Mouse (Mus musculus) liver, embryonic 11.5 days (tissue): Measurements from ENCODE around the gene Shisal1. TPM values are rescaled to one million over a fixed set of nuclear protein-coding genes. Genes with fewer than 3 reads are reported as not detected.

Experiments used
- ATAC-seq: fragments of 200-750 bp; cut with Nextera tagmentation; replicated peaks from 2 replicates; pipeline ENCODE4 v1.8.0; 2017; ENCODE audit warnings: moderate number of reproducible peaks, mild to moderate bottlenecking, moderate TSS enrichment, moderate library complexity; ENCODE audit not compliant: low FRiP score
- DNase-seq: peaks from one replicate; pipeline ENCODE4 v3.0.0-alpha.2; 2017; ENCODE audit warnings: low spot score
- H3K27ac ChIP-seq: fragments of 300-500 bp; sonication (generic); 2 replicates; pipeline ENCODE4 v1.5.1; 2014; ENCODE audit warnings: mild to moderate bottlenecking, low read depth, low read length, control low read depth
- H3K27me3 ChIP-seq: fragments of 300-500 bp; sonication (generic); replicated peaks from 2 replicates; pipeline ENCODE4 v1.6.1; 2014; ENCODE audit warnings: low read length, mixed read lengths; ENCODE audit not compliant: control insufficient read depth, insufficient read depth
- H3K36me3 ChIP-seq: fragments of 300-500 bp; sonication (generic); 2 replicates; pipeline ENCODE4 v1.6.1; 2014; ENCODE audit warnings: mild to moderate bottlenecking, low read length, moderate library complexity, mixed read lengths; ENCODE audit not compliant: control insufficient read depth, insufficient read depth
- H3K4me1 ChIP-seq: fragments of 300-500 bp; sonication (generic); replicated peaks from 2 replicates; pipeline ENCODE4 v1.6.1; 2014; ENCODE audit warnings: low read length, mixed read lengths; ENCODE audit not compliant: control insufficient read depth, insufficient read depth
- H3K4me2 ChIP-seq: fragments of 300-500 bp; sonication (generic); 2 replicates; pipeline ENCODE4 v1.6.1; 2014; ENCODE audit warnings: mild to moderate bottlenecking, control low read depth, moderate library complexity
- H3K4me3 ChIP-seq: fragments of 300-500 bp; sonication (generic); 2 replicates; pipeline ENCODE4 v1.5.1; 2014; ENCODE audit warnings: low read depth, low read length, control low read depth
- H3K9ac ChIP-seq: fragments of 300-500 bp; sonication (generic); 2 replicates; pipeline ENCODE4 v1.6.1; 2014; ENCODE audit warnings: low read depth, low read length, control low read depth
- H3K9me3 ChIP-seq: fragments of 300-500 bp; sonication (generic); 2 replicates; pipeline ENCODE4 v1.6.1; 2016; ENCODE audit warnings: low read length, inconsistent platforms, mixed read lengths; ENCODE audit not compliant: control insufficient read depth
- WGBS: fragments of 180-500 bp; shearing (Covaris S2); extraction: QIAGEN DNeasy Blood & Tissue Kit; methylation state at CpG from one replicate; pipeline ENCODE4 v1.1.7; 2014; 5-methylcytosine and 5-hydroxymethylcytosine counted together
- polyA plus RNA-seq: library from polyadenylated mRNA; unstranded; fragments of >200 nt; fragmentation: Nextera tagmentation; extraction: Ambion mirVana; gene quantifications from 2 replicates; pipeline ENCODE4 v1.2.1, GENCODE M21; 2014

Shisal1 gene
- polyA plus RNA-seq, 1 experiment from 2014 or later, result 0.25 TPM

GRCm38 (mm10) chr15:84461429-84461828 lies 14.5 kb upstream of the Shisal1 start:
- ATAC-seq (no peak), DNase-seq (no peak)
- WGBS, result 74% methylated on average over 2 of the region's 2 CpGs
- Histone ChIP-seq H3K27me3 (no peaks in the 10 kb centered on the region), H3K4me2 (no peak overlapping the region), H3K27ac (no peak overlapping the region), H3K4me1 (no peaks in the 10 kb centered on the region), H3K9ac (no peak overlapping the region), H3K36me3 (no peaks in the 10 kb centered on the region), H3K4me3 (no peak overlapping the region), H3K9me3 (no peaks in the 10 kb centered on the region)

DNA sequence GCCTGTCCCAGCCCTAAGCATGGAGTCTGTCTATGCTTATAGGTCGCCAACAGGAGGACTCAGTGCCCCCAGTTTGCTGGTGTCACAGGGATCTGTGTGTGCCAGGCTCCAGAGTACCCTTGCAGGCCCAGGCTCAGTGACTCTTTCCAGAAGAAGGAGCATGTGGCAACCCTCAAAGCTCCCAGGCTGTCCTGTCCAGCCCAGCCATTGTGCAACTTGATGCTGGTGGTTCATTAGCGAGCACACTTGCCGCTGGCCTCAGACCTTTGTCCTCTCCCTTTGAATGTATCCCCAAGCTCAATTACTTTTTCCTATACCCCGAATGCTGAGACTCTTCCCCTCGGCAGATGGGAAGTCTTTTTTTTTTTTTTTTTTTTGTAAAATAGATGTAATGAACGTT lies 12.1 kb upstream of the Shisal1 start:
- no peak for ATAC-seq
- Histone ChIP-seq H3K27me3 (no peaks in the 10 kb centered on the region; the same call in 1 of the 2 replicates), H3K9ac (no peak overlapping the region), H3K4me1 (no peaks in the 10 kb centered on the region), H3K4me3 (no peak overlapping the region), H3K4me2 (no peak overlapping the region), H3K9me3 (no peaks in the 10 kb centered on the region), H3K36me3 (no peaks in the 10 kb centered on the region), H3K27ac (no peak overlapping the region)
- DNase-seq, result no peak
- WGBS, result 70% methylated on average over 6 of the region's 6 CpGs

- peaks cover 9% of the 10 kb centered on the region for H3K27me3 ChIP-seq
- no peak overlapping the region for H3K27ac ChIP-seq
- DNase-seq, result no peak
- no peaks in the 10 kb centered on the region for H3K9me3 ChIP-seq
- no peak overlapping the region for H3K9ac ChIP-seq
- H3K4me3 ChIP-seq, result no peak overlapping the region
- no peak overlapping the region for H3K4me2 ChIP-seq
- no peak for ATAC-seq
- H3K36me3 ChIP-seq, result no peaks in the 10 kb centered on the region
- 80% methylated on average over 6 of the region's 6 CpGs for WGBS
- peaks cover 3% of the 10 kb centered on the region; the same call in 1 of the 2 replicates for H3K4me1 ChIP-seq
Measured at GRCm38 (mm10) chr15:84455286-84455685, 8.4 kb upstream of the Shisal1 start.

GRCm38 (mm10) chr15:84453091-84453490 lies 6.2 kb upstream of the Shisal1 start:
- H3K36me3 ChIP-seq, result no peaks in the 10 kb centered on the region

DNA sequence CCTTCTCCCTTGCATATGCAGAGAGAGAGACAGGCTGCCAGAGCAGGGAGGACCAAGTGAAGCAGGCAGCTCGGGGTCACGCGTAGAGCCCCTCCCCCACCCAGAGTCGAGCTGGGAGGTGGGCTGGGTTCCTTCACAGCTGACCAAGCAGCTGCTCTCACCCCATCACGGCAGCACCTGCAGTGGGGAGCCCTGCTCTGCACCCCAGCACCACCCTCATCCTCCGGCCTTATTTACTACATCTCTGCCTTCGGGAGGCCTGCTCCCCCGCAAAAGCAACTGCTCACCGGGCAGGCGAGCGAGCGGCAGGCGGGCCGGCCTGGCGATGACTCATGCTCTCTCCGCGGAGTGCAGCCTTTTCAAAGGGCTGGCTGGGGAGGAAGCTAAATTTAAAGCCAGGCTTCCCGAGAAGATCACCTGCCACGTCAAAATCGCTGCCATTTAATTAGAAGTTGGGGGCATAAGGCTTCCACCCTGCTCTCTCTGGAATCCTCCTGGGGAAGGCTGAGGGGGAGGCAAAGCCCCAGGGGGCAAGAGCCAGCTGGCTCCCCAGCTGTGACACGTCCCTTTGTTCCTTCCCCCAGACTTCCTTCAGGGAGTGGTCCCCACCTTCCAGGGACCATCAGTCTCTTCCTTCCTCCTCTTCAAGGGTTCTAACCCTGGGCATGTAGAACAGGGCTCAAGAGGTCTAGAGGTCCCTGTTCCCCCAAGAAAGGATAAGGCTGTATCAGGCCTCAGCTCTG lies 3.7 kb upstream of the Shisal1 start:
- H3K27ac ChIP-seq, result no peak overlapping the region
- DNase-seq (peak; percentile 50), ATAC-seq (no peak)
- peaks cover 3% of the 10 kb centered on the region; the same call in 1 of the 2 replicates for H3K4me1 ChIP-seq
- peak overlapping the region; percentile 47 for H3K4me2 ChIP-seq
- H3K9me3 ChIP-seq, result no peaks in the 10 kb centered on the region
- WGBS, result 3% methylated on average over 21 of the region's 21 CpGs
- H3K4me3 ChIP-seq, result no peak overlapping the region
- no peak overlapping the region for H3K9ac ChIP-seq
- H3K36me3 ChIP-seq, result no peaks in the 10 kb centered on the region
- H3K27me3 ChIP-seq, result peaks cover 47% of the 10 kb centered on the region

More at GRCm38 (mm10) chr15:84453091-84453490, 6.2 kb upstream of the Shisal1 start:
- Histone ChIP-seq H3K27ac (no peak overlapping the region), H3K9me3 (no peaks in the 10 kb centered on the region), H3K4me2 (no peak overlapping the region), H3K27me3 (peaks cover 23% of the 10 kb centered on the region), H3K4me3 (no peak overlapping the region), H3K9ac (no peak overlapping the region), H3K4me1 (peaks cover 3% of the 10 kb centered on the region; the same call in 1 of the 2 replicates)
- ATAC-seq, result no peak
- WGBS, result 82% methylated on average over 2 of the region's 2 CpGs
- DNase-seq, result no peak

DNA sequence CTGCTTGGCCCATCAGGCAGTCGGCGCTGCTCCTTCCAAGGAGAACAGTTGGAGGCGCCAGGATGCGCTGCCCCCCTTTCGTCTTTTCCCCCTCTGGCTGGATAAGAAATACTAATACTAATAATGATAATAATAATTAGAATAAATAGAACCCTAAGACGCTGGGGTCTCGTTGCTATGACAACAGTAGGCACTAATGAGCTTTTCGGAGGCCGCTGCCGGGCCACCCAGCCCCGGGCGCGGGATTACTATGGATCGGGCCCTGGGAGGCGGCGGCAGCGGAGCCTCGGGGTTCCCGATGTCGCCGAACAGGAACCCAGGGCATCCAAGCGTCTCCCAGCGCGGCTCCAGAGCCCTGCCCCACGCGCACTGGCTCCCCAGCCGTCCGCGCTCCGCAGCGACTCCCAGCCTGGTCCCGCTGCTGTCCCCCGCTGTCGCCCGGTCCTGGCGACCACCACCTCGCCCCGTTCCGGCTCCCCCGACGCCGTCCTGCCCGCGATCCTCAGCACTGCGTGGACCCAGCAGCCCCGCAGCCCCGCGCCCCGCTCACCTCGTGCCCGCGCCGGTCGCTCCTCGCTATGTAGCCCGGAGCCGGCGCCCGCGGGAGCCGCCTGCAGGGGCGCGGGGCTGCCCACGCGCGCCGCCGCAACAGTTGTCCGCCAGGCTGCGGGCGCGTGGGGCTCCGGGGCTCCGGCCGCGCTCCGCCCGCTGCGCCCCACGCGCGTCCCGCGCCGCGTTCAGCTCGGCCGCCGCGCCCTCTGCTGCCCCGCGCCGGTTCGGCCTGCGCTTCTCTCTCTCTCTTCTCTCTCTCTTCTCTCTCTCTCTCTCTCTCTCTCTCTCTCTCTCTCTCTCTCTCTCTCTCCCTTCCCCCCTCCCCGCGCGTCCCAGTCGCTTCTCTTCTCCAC lies 833 bp downstream of the Shisal1 start:
- Histone ChIP-seq H3K9ac (no peak overlapping the region), H3K36me3 (no peaks in the 10 kb centered on the region), H3K4me1 (peaks cover 3% of the 10 kb centered on the region; the same call in 1 of the 2 replicates), H3K27me3 (peaks cover 81% of the 10 kb centered on the region), H3K9me3 (no peaks in the 10 kb centered on the region), H3K4me3 (peak overlapping the region; percentile 51), H3K4me2 (peak overlapping the region; percentile 71), H3K27ac (no peak overlapping the region)
- 3% methylated on average over 72 of the region's 99 CpGs for WGBS
- DNase-seq, result no peak
- no peak for ATAC-seq

DNA sequence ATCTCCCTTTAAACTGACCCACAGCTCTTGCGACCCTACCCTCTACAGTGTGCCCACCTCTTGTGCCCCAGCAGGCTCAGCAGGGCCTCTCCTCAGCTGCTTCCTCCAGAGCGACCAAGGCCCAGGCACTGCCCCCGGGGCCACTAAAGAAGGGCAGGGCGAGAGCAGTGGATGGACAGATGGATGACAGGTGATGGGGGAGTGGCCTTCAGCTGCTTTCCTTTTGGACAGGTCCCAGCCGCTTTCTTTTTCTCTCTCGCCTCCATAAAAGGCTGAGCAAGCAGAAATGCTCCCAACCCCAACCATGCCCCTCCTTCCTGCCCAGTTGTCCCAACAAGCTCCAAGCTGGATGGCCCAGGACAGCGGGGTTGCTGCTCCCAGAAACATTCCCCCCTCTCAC lies 2.7 kb downstream of the Shisal1 start:
- Histone ChIP-seq H3K27ac (no peak overlapping the region), H3K4me2 (no peak overlapping the region), H3K9me3 (no peaks in the 10 kb centered on the region), H3K36me3 (no peaks in the 10 kb centered on the region), H3K4me1 (no peaks in the 10 kb centered on the region), H3K4me3 (no peak overlapping the region), H3K9ac (no peak overlapping the region), H3K27me3 (peaks cover 80% of the 10 kb centered on the region)
- DNase-seq (no peak), ATAC-seq (no peak)
- 33% methylated on average over 7 of the region's 7 CpGs for WGBS

GRCm38 (mm10) chr15:84443631-84444030 lies 3.3 kb downstream of the Shisal1 start:
- DNase-seq, result no peak
- Histone ChIP-seq H3K4me2 (no peak overlapping the region), H3K36me3 (no peaks in the 10 kb centered on the region), H3K9me3 (no peaks in the 10 kb centered on the region), H3K27me3 (peaks cover 78% of the 10 kb centered on the region), H3K4me3 (no peak overlapping the region), H3K4me1 (no peaks in the 10 kb centered on the region), H3K9ac (no peak overlapping the region), H3K27ac (no peak overlapping the region)
- 66% methylated on average over 10 of the region's 10 CpGs for WGBS
- ATAC-seq, result no peak
